Mouse (Mus musculus): Measurements from ENCODE around the gene 1700028P14Rik.
A peak's percentile ranks its signal among the peaks of the same experiment; 100 is the strongest.

1700028P14Rik gene

DNA sequence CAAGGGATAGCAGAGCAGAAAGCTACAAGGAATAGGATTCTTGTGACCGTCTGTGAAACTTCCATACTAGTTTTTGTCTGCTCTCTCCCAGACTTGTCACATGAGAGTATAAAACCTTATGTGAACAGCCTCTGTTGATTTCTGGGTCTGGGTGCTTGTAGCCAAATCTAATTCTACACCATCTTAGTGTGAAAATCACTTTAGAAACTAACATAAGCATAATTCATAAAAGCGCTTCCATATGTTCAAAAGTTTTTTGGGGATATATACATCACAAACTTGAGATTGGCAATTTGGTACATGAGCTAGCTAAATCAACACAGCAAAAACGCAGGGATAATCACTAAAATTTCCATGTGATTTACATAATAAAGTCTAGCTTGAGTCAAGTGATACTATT, 57.7 kb downstream of the 1700028P14Rik start:
- DNase-seq, result no peak

DNA sequence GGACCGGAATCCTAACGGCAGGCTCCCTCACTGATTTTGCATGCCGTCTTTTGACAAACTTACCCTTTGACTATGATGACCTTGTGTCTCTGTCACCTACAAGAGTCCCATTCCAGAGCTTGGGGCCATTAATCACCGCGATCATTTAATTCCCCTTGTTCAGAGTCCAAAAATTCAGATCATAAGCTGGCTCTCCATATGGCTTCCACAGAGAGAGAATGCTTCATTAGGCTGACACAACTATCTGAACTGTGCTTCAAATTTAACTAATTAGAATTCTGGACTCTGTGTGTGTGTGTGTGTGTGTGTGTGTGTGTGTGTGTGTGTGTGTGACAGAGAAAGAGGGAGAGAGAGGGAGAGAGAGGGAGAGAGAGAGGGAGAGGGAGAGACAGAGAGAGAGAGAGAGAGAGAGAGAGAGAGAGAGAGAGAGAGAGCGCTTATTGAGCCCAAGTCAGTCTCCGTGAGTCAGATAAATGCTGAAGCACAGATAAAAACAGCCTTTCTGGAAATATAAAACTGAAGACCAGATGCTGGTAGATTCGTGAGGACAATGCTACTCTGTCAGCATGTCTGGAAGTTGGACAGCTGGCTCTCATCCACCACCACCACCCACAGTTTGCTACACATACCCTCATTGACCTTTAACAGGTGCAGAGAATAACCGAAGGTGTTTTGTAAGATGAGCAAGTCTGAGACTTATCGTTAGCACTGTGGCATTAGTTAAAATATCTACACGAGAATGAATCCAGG, 73.8 kb downstream of the 1700028P14Rik start:
- peak; percentile 78 for DNase-seq

DNA sequence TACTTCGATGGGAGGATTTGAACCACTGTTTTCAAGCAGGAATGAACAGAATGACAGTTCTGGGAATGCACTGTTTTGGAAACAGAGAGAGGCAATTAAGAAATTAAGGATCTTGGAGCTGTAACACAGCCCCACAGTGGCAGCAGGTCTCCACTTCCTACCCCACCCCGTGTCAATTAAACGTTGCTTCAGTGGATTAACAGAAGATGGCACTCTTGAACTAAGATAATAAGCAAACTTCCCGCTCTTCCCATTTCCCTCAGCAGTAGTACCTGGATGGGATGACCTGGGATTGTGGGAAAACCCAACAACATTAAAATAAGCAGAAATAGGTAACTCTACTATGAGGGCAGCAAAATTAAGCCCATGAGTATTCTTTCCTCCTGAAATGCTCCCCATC, 75.9 kb downstream of the 1700028P14Rik start:
- no peak for DNase-seq

DNA sequence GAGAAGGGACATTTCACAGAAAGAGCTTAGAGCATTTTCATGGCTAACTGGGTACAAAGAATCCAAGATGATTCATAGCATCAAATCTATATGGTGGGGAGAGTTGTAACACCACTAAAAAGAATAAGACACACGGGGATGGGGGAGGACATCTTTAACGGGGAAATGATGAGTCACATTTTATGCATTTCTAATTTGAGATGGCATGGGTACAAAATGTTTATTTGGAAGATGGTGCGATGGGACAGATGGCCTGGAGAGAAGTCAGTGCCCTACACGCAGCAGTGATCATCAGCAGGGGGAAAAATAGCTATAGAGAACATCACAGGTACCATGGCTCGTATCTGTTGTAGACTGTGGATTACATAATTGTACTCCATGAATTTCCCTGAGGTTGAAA, 88.9 kb downstream of the 1700028P14Rik start:
- DNase-seq, result peak; percentile 96

DNA sequence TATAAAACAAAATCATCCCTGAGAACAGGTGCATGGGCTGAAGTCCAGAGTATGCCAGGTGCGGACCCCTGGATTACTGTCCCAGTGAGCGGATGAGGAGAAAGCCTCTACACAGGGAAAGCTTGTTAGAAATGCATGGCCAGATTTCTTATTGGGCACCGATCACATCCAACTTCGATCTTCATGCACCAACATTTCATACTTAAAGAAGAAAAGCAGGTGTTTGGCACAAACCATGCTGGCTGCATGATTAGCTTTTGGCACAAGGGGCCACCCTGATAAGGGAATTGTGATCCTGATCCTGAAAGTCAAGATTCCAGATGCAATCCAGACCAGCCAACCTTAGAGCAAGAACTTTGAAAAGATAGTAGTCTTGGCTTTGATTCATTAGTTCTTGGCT, 90.0 kb downstream of the 1700028P14Rik start:
- DNase-seq, result peak; percentile 52

DNA sequence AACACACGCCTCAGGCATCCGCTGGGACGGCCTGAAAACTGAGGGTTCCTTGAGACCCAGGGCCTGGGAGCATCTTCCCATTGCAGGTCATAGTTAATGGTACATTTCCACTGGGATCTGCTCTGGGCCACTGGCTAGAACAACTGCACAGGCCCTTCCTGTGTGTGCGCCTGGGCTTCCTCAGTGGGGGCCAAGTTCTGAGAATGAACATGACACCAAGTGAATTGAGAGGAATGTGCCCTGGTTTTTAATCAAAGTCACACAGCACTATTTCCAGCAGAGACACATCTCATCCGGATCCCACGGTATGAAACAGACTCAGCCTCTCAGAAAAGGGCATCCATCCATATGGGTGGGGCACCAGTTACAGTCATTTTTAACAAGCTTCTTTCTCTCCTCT, 90.6 kb downstream of the 1700028P14Rik start:
- no peak for DNase-seq

DNA sequence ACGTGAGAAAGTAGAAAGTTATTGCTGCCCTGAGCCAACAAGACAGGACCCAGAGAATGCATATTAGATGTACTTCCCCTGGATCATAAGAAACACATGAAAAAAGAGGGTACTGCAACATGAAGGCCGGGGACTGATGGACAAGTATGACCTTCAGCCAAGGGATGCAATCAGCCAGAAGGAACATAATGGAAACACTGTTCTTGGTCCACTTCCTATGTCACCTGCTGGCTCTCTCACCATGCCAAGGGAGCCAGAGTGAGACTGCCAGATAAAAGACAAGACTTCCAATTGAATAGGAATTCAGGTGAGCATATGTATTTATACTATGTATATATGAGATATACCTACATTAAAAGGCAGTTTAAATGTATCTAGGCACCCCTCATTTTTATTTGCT, 99.2 kb downstream of the 1700028P14Rik start:
- DNase-seq, result peak; percentile 83

DNA sequence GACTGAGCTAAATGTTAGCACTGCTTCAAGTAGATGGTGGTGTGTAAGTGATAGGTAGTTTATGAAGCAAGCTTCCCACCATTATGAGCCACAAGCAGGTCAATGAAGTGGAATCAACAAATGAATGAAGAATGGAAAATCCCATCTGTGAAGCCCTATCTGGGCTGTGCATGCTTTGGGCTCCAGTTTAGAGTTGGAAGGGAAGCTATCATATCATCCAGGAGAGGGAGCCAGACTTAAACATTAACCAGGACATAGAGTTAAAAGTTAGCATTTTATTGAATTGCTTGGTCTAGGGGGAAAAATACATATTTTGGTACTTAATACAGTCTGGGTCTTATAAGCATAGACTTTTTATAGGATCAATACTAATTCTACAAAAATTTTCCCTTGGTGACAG, 107.0 kb downstream of the 1700028P14Rik start:
- peak; percentile 82 for DNase-seq

DNA sequence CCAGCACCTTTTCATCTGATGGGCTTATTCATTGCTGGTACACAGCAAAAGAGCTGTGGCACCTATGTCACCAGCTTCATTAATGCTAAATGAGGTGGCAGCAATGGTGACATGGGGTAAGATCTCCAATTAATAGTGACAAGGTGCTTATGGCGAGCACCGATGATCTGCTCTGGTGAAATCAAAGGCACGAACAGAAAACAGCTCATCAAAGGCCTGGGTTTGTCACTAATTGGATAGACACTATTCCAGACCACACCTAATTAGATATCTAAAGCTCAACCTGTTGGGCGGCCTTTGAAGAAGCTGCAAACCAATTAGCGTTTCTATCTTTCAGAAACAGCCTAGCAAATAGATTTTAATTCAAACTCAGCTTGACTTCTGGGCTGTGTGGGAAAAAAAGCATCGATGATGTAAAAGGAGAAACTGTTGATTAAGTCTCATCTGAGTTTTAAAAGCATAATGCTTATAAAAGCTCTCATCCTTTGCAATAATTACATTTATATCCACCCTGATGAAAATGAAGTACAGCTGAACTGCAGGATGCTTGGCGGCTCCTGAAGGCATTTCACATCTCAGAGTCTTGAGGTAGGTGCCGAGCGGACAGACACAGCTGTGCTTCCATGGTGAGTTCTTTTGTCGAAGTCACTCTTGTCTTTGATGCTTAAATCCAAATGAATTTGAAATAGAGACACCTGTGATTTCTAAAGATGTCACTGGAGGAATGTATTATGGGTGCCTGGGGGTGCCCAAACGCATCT, 109.2 kb downstream of the 1700028P14Rik start:
- DNase-seq, result no peak

DNA sequence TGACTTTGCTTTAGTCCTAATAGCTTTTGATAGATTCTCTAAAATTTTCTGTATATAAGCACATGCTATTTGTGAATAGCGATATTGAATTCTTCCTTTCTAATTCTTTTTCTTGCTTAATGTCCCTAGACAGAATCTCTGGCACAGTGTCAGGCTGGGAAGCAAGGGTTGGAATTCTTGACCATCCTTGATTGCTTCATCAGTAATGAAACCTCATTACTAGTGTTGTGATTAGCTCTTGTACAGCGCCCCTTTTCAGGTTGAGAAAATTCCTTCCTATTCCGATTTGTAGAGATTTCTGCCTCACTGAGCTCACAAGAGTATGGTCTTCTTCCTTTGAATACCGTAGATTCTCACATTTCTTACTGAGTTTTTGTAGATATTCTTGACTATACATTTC, 109.9 kb downstream of the 1700028P14Rik start:
- no peak for DNase-seq

DNA sequence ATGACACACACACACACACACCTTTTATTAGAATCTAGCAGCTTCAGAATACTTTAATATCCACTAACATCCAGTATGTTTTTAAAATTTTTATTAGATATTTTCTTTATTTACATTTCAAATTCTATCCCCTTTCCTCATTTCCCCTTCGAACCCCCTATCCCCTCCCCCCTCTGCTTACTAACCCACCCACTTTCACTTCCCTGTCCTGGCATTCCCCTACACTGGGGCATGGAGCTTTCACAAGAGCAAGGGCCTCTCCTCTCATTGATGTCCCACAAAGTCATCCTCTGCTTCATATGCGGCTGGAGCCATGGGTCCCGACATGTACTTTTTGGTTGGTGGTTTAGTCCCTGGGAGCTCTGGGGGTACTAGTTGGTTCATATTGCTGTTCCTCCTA, 116.9 kb downstream of the 1700028P14Rik start:
- DNase-seq, result no peak

DNA sequence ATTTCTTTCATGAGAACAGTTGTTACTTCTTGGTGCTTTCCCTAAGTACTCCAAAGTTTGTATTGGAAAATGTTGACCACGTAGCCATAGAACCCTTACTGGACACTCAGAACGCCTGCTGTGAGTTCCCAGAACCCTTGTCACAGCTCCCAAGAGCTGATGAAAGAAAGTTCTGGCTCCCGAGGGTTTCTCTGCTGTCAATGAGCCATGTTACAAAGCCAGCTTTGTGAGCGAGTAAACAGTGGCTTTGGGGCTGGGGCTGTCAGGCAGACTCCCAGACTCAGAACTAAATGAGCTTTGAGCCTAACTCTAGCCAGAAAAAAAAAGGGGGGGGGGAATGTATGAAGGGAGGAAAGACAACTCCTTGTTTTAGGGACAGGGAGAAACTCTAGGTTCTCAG, 120.7 kb downstream of the 1700028P14Rik start:
- DNase-seq, result no peak

DNA sequence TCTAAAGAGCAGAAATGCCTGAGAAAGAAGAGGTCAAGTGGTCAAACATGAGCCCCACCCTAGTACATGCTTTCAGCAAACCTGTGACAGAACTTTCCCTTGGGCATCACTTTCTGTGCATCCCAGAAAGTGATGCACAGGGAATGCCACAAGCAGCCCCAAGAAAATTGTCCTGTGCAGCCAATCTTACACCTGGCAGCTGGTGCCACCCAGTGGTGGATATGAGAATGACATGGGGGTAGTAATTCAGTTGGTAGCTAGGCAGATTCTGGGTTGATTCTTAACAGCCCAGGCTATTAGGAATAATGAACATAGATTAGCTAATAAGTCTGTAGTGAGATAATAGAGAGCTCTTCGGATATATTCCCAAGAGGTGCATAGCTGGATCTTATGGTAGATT, 128.9 kb downstream of the 1700028P14Rik start:
- peak; percentile 84 for DNase-seq

DNA sequence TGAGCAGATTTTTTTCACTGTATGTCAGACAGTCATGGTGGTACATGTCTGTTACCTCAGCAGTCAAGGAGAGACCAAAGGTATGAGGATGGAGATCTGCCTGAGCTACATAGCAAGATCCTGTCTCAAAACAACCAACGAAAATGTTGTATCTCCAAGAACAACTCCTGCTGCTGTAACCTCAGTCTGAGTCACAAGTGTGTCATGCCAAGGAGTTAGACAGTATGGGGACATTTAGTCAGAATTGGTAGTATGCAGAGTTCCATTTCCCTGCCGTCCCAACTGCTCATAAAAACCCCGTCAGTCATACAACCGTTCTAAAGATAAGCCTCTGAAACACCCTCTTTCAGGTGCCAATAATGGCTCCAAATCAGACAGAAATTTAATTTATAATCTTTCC, 130.8 kb downstream of the 1700028P14Rik start:
- no peak for DNase-seq

DNA sequence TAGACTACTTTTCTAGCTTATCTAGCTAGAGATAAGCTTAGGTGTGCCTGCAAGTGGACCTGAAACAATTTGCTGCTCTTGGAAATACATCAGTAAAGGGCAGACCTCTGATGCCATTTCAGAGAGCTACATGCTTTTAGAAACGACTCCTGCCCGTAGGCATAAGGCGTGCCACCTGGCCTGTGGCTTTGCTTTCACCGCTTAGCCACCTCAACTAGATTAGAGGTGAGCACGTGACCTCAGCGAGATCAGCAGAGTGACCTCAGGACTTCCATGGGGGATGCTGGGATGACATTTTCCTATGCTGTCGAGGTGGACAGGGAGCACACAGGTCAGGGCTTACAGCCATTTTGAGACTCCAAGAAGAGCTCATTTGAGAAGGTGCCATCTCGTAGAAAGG, 131.5 kb downstream of the 1700028P14Rik start:
- DNase-seq, result no peak

DNA sequence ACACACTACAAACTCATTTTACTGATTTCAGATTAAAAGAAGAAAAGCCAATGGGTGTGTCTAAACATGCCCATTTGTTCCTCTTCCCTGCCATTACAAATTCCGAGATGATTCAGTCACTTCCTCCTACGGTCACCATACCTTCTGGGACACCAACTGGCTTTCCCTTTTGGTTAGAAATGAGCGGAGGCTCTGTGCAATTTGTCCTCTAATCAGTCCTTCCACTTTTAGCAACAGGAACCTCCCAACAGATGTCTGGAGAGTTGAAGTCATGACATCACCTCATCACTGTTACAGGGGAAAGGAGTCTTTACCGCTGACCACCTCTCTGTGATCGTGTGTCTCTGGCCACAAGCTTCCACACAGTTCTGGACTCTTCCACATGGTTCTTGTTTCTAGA, 132.0 kb downstream of the 1700028P14Rik start:
- no peak for DNase-seq

DNA sequence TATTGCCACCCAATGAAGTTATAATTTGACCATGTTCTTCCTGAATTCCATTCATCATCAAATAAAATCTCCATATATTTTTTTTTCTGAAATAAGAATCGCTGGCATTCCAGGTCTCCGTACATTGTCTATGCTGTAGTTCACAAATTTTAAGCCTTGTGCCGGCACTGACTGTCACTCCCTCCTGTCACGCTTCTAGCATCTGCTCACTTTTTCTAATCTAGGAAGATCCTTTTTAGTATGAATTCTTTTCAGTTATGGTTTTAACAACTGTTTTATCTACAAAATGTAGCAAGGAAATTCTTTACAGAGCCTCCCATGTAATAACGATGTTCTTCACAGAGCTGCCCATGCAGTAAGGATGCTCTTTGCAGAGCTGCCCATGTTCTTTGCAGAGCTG, 134.1 kb downstream of the 1700028P14Rik start:
- DNase-seq, result no peak

DNA sequence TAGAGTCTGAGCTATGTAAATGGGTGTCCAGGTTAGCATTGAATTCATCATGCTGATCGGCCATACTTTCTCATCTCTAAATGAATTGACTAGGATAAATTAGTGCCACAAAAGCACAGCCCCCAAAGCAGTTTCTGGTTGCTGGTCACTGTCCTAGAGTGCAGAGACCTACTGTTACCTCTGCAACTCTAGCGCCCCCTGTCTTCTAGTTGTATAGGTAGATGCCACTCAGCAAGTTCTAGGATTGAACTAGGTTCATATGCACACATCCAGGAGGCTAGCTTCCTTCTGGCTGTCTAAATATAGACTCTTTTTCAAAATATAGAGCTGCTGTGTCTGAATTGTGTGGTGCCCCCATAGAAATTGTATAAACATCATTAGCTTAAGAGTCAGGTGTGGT, 141.3 kb downstream of the 1700028P14Rik start:
- DNase-seq, result no peak
